Mouse (Mus musculus) lung, embryonic 14.5 days (tissue): ENCODE data around the gene Apod. TPM values are rescaled to one million over a fixed set of nuclear protein-coding genes. Genes with fewer than 3 reads are reported as not detected.

Source experiments
- ATAC-seq: fragments of 200-750 bp; cut with Nextera tagmentation; 2 replicates; pipeline ENCODE4 v1.8.0; 2017; ENCODE audit warnings: mild to moderate bottlenecking, moderate TSS enrichment, moderate library complexity; ENCODE audit not compliant: insufficient read depth
- DNase-seq: peaks from one replicate; pipeline ENCODE4 v3.0.0-alpha.2; 2015
- H3K27ac ChIP-seq: fragments of 300-500 bp; sonication (generic); 2 replicates; pipeline ENCODE4 v1.5.1; 2014; ENCODE audit warnings: low read depth, mild to moderate bottlenecking, moderate library complexity
- H3K27me3 ChIP-seq: fragments of 300-500 bp; sonication (generic); 2 replicates; pipeline ENCODE4 v1.6.1; 2014; ENCODE audit warnings: low read length, control low read depth; ENCODE audit not compliant: insufficient read depth
- H3K36me3 ChIP-seq: fragments of 300-500 bp; sonication (generic); 2 replicates; pipeline ENCODE4 v1.6.1; 2014; ENCODE audit warnings: control low read depth; ENCODE audit not compliant: insufficient read depth
- H3K4me1 ChIP-seq: fragments of 300-500 bp; sonication (generic); 2 replicates; pipeline ENCODE4 v1.6.1; 2014; ENCODE audit warnings: antibody characterized with exemption, control low read depth; ENCODE audit not compliant: insufficient read depth
- H3K4me2 ChIP-seq: fragments of 300-500 bp; sonication (generic); 2 replicates; pipeline ENCODE4 v1.6.1; 2014; ENCODE audit warnings: mild to moderate bottlenecking
- H3K4me3 ChIP-seq: fragments of 300-500 bp; sonication (generic); 2 replicates; pipeline ENCODE4 v1.5.1; 2014; ENCODE audit warnings: low read depth, low read length
- H3K9ac ChIP-seq: fragments of 300-500 bp; sonication (generic); 2 replicates; pipeline ENCODE4 v1.6.1; 2014
- H3K9me3 ChIP-seq: fragments of 300-500 bp; sonication (generic); 2 replicates; pipeline ENCODE4 v1.6.1; 2016; ENCODE audit warnings: low read depth, low read length, control low read depth
- CTCF ChIP-seq: IDR thresholded peaks from 2 replicates; pipeline ENCODE4 v1.5.1; 2016; ENCODE audit warnings: antibody characterized with exemption, low read depth
- WGBS: fragments of 180-500 bp; shearing (Covaris S2); extraction: QIAGEN DNeasy Blood & Tissue Kit; methylation state at CpG from one replicate; pipeline ENCODE4 v1.1.7; 2014; 5-methylcytosine and 5-hydroxymethylcytosine counted together
- polyA plus RNA-seq: library from polyadenylated mRNA; unstranded; fragments of >200 nt; fragmentation: Nextera tagmentation; extraction: Ambion mirVana; gene quantifications from 2 replicates; pipeline ENCODE4 v1.2.1, GENCODE M21; 2014

Apod gene
- polyA plus RNA-seq, 1 experiment from 2014 or later, result not detected

GRCm38 (mm10) chr16:31315294-31315693 lies 686 bp upstream of the Apod start:
- Histone ChIP-seq H3K27me3 (no peaks in the 10 kb centered on the region), H3K36me3 (no peaks in the 10 kb centered on the region), H3K4me3 (no peak overlapping the region), H3K27ac (no peak overlapping the region), H3K9me3 (no peaks in the 10 kb centered on the region), H3K9ac (no peak overlapping the region), H3K4me1 (no peaks in the 10 kb centered on the region), H3K4me2 (no peak overlapping the region)
- DNase-seq, result no peak
- TF ChIP-seq CTCF, result no peak
- 79% methylated on average over 4 of the region's 4 CpGs for WGBS
- no peak for ATAC-seq

GRCm38 (mm10) chr16:31313611-31314010 lies 997 bp downstream of the Apod start:
- 52% methylated on average over 2 of the region's 2 CpGs for WGBS
- Histone ChIP-seq H3K4me3 (no peak overlapping the region), H3K27ac (no peak overlapping the region)

GRCm38 (mm10) chr16:31312296-31312695 lies 2.3 kb downstream of the Apod start:
- Histone ChIP-seq H3K27ac (no peak overlapping the region), H3K36me3 (no peaks in the 10 kb centered on the region), H3K9ac (no peak overlapping the region), H3K4me2 (no peak overlapping the region), H3K9me3 (no peaks in the 10 kb centered on the region), H3K27me3 (no peaks in the 10 kb centered on the region), H3K4me3 (no peak overlapping the region), H3K4me1 (no peaks in the 10 kb centered on the region)
- WGBS, result 80% methylated on average over 3 of the region's 3 CpGs
- DNase-seq (no peak), ATAC-seq (no peak)
- TF ChIP-seq CTCF, result no peak

More at GRCm38 (mm10) chr16:31313611-31314010, 997 bp downstream of the Apod start:
- H3K36me3 ChIP-seq, result no peaks in the 10 kb centered on the region
- no peak overlapping the region for H3K9ac ChIP-seq
- TF ChIP-seq CTCF, result no peak
- H3K4me2 ChIP-seq, result no peak overlapping the region
- no peaks in the 10 kb centered on the region for H3K27me3 ChIP-seq
- H3K4me1 ChIP-seq, result no peaks in the 10 kb centered on the region
- ATAC-seq (no peak), DNase-seq (no peak)
- no peaks in the 10 kb centered on the region for H3K9me3 ChIP-seq

GRCm38 (mm10) chr16:31305199-31305919 lies 9.2 kb downstream of the Apod start:
- Histone ChIP-seq H3K27me3 (no peaks in the 10 kb centered on the region), H3K9ac (no peak overlapping the region), H3K4me1 (no peaks in the 10 kb centered on the region), H3K36me3 (no peaks in the 10 kb centered on the region), H3K9me3 (no peaks in the 10 kb centered on the region), H3K4me3 (no peak overlapping the region), H3K4me2 (no peak overlapping the region), H3K27ac (no peak overlapping the region)
- DNase-seq (no peak), ATAC-seq (no peak)
- 61% methylated on average over 5 of the region's 5 CpGs for WGBS
- TF ChIP-seq CTCF, result no peak

DNA sequence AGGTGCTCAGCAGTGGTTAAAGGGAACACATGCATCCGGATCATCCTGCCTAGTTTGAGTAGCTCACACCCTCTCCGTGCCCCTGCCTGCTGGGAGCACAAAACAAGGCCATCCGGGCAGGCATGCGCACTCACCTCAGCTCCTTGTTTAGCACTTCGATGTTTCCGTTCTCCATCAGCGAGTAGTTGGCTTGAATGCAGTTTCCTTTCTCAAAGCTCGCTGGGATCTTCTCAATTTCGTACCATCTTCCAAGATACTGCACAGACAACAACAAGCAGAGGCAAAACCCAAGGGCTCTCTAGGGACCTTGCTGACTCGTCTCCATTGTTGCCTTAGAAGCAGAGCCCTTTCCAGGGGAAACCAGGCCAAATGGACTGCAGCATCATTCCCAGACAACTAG lies 11.3 kb downstream of the Apod start:
- no peaks in the 10 kb centered on the region for H3K27me3 ChIP-seq
- H3K4me3 ChIP-seq, result no peak overlapping the region
- WGBS, result 67% methylated on average over 10 of the region's 10 CpGs
- ATAC-seq (no peak), DNase-seq (no peak)
- TF ChIP-seq CTCF, result no peak
- 0 out of 2 replicates have a peak, but pooled peaks cover 8% of the 10 kb centered on the region for H3K4me1 ChIP-seq
- H3K27ac ChIP-seq, result no peak overlapping the region
- H3K36me3 ChIP-seq, result no peaks in the 10 kb centered on the region
- no peak overlapping the region for H3K9ac ChIP-seq
- H3K9me3 ChIP-seq, result no peaks in the 10 kb centered on the region
- H3K4me2 ChIP-seq, result no peak overlapping the region

- Histone ChIP-seq H3K4me3 (no peak overlapping the region), H3K9me3 (no peaks in the 10 kb centered on the region), H3K36me3 (no peaks in the 10 kb centered on the region), H3K27me3 (no peaks in the 10 kb centered on the region), H3K27ac (no peak overlapping the region), H3K4me1 (0 out of 2 replicates have a peak, but pooled peaks cover 8% of the 10 kb centered on the region), H3K4me2 (no peak overlapping the region), H3K9ac (no peak overlapping the region)
- ATAC-seq (no peak), DNase-seq (no peak)
- 81% methylated on average over 6 of the region's 6 CpGs for WGBS
- TF ChIP-seq CTCF, result no peak
Observed at GRCm38 (mm10) chr16:31300883-31301532, 13.6 kb downstream of the Apod start.

GRCm38 (mm10) chr16:31300467-31300866 lies 14.1 kb downstream of the Apod start:
- H3K4me3 ChIP-seq, result no peak overlapping the region
- H3K36me3 ChIP-seq, result no peaks in the 10 kb centered on the region
- H3K9ac ChIP-seq, result no peak overlapping the region
- TF ChIP-seq CTCF, result no peak
- DNase-seq (peak; percentile 48), ATAC-seq (no peak)
- no peak overlapping the region for H3K4me2 ChIP-seq
- no peaks in the 10 kb centered on the region for H3K27me3 ChIP-seq
- H3K27ac ChIP-seq, result no peak overlapping the region
- 0 out of 2 replicates have a peak, but pooled peaks cover 8% of the 10 kb centered on the region for H3K4me1 ChIP-seq
- H3K9me3 ChIP-seq, result no peaks in the 10 kb centered on the region
- 41% methylated on average over 7 of the region's 7 CpGs for WGBS
